Mouse (Mus musculus) spleen, postnatal 4 days (tissue): Measurements from ENCODE around the gene Erbb4.
"Not testable (repeated sequence)": the region's sequence is repeated elsewhere in the genome, so short reads cannot be mapped to it uniquely, and the experiment has no call there.

ENCODE experiments used
- DNase-seq, 2 experiments: peaks; one replicate each; pipeline ENCODE4 v3.0.0; 2022; ENCODE audit warnings: low spot score in 2 of 2

The Erbb4 gene

GRCm38 (mm10) chr1:68872976-68873634 lies 234.8 kb downstream of the Erbb4 start:
- no peak for DNase-seq

GRCm38 (mm10) chr1:68860341-68860740 lies 247.5 kb downstream of the Erbb4 start:
- no peak for DNase-seq

GRCm38 (mm10) chr1:68859480-68859879 lies 248.4 kb downstream of the Erbb4 start:
- DNase-seq = no peak

GRCm38 (mm10) chr1:68839352-68839751 lies 268.5 kb downstream of the Erbb4 start:
- DNase-seq = no peak

- DNase-seq = no peak
Observed at GRCm38 (mm10) chr1:68834686-68835085, 273.2 kb downstream of the Erbb4 start.

GRCm38 (mm10) chr1:68832101-68832500 lies 275.8 kb downstream of the Erbb4 start:
- DNase-seq = no peak

- DNase-seq = no peak
Observed at GRCm38 (mm10) chr1:68831575-68831974, 276.3 kb downstream of the Erbb4 start.

GRCm38 (mm10) chr1:68830501-68831239 lies 277.2 kb downstream of the Erbb4 start:
- no peak for DNase-seq

- no peak for DNase-seq
Observed at GRCm38 (mm10) chr1:68823116-68823644, 284.7 kb downstream of the Erbb4 start.

GRCm38 (mm10) chr1:68806711-68807110 lies 301.1 kb downstream of the Erbb4 start:
- no peak for DNase-seq

GRCm38 (mm10) chr1:68787409-68788015 lies 320.3 kb downstream of the Erbb4 start:
- DNase-seq = no peak

GRCm38 (mm10) chr1:68780653-68781052 lies 327.2 kb downstream of the Erbb4 start:
- DNase-seq = no peak

GRCm38 (mm10) chr1:68780032-68780431 lies 327.8 kb downstream of the Erbb4 start:
- DNase-seq = no peak

GRCm38 (mm10) chr1:68766095-68766494 lies 341.8 kb downstream of the Erbb4 start:
- DNase-seq = not testable (repeated sequence)

GRCm38 (mm10) chr1:68762456-68762855 lies 345.4 kb downstream of the Erbb4 start:
- no peak for DNase-seq

GRCm38 (mm10) chr1:68748976-68749375 lies 358.9 kb downstream of the Erbb4 start:
- DNase-seq = no peak

GRCm38 (mm10) chr1:68681478-68681877 lies 426.4 kb downstream of the Erbb4 start:
- no peak for DNase-seq

- DNase-seq = no peak
Observed at GRCm38 (mm10) chr1:68674667-68675066, 433.2 kb downstream of the Erbb4 start.

GRCm38 (mm10) chr1:68666831-68667601 lies 440.8 kb downstream of the Erbb4 start:
- DNase-seq = no peak

GRCm38 (mm10) chr1:68590475-68590874 lies 517.4 kb downstream of the Erbb4 start:
- DNase-seq = no peak

- no peak for DNase-seq
Observed at GRCm38 (mm10) chr1:68573851-68574540, 533.9 kb downstream of the Erbb4 start.
